Mouse (Mus musculus) central nervous system, embryonic 11.5 days (tissue): Measurements from ENCODE around the gene Plekha3. TPM values are rescaled to one million over a fixed set of nuclear protein-coding genes. Genes with fewer than 3 reads are reported as not detected.

Experiments used
- polyA plus RNA-seq: library from polyadenylated mRNA; depleted of rRNA; stranded (reverse); fragments of >200 nt; gene quantifications from 2 replicates; pipeline ENCODE4 v1.2.3, GENCODE M21; 2012; rRNA removed

Gene Plekha3
- polyA plus RNA-seq: 13.7 and 17.0 TPM in 2 replicates

GRCm38 (mm10) chr2:76674725-76675427, at the start of gene Plekha3:
Gene Plekha3, plus strand, starts transcription at chr2:76675281.

GRCm38 (mm10) chr2:76647883-76648570, 27.1 kb upstream of the Plekha3 start, which contains the start of the genes Prkra and Pjvk:
Gene Prkra, minus strand, starts transcription at chr2:76648015.
Gene Pjvk, plus strand, starts transcription at chr2:76648476.

GRCm38 (mm10) chr2:76672966-76673392, 2.1 kb upstream of the Plekha3 start, which contains the start of gene Fkbp7:
Gene Fkbp7, minus strand, starts transcription at chr2:76673116.

Other genes with a start within 250 kb of the Plekha3 start
- 52.6 and 78.3 TPM in 2 replicates for gene Prkra, start 27.3 kb upstream of the Plekha3 start, polyA plus RNA-seq
- 0.68 and 0.72 TPM in 2 replicates for gene Pjvk, start 26.8 kb upstream of the Plekha3 start, polyA plus RNA-seq
- 18.3 and 32.3 TPM in 2 replicates for gene Fkbp7, start 2.2 kb upstream of the Plekha3 start, polyA plus RNA-seq